Mouse (Mus musculus) lung, postnatal 25 days (tissue): ENCODE measurements around the gene Col4a1.

Experiments used
- DNase-seq: peaks from one replicate; pipeline ENCODE4 v3.0.0; 2022; ENCODE audit warnings: low spot score

The Col4a1 gene

GRCm38 (mm10) chr8:11227421-11227820 lies 85.2 kb downstream of the Col4a1 start:
- no peak for DNase-seq

- DNase-seq = peak; percentile 46
Observed at GRCm38 (mm10) chr8:11225577-11226434, 86.8 kb downstream of the Col4a1 start.

DNA sequence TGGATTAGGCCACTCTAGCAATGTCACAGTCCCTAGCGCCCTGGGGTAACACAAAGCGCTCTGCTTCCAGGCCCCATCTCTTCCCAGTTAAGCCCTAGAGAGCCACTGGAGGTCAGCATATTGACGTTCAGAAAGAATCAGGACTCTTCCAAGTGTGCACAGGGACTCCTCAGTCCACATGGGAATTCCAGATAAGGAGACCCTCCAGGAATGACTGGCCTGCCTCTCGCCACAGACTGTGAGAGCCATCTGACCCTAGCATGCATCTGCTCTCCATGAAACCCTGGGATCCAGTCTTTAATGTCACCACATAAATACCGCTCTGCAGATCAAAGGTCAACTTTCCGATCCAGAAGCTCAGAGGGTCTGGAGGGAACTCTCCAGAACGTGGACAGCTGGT lies 88.4 kb downstream of the Col4a1 start:
- DNase-seq = no peak

DNA sequence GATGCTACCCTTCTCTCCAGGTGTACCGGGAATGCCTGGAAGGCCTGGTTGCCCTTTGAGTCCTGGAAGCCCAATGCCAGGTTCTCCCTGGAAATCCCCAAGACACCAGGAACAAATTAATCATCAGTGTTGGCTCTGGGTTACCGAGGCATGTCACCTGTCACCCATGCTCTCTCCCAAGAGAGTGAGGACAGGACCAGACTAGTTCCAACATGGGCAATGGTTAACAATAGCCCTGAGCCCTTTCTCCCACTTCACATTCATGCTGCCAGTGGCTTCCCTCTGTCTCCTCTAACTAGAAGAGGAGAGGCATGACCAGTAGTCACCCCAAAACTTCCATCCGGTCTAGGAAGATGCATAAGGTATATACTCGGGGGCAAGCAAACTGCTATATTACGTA lies 91.3 kb downstream of the Col4a1 start:
- no peak for DNase-seq

GRCm38 (mm10) chr8:11219282-11219681 lies 93.3 kb downstream of the Col4a1 start:
- peak; percentile 32 for DNase-seq

DNA sequence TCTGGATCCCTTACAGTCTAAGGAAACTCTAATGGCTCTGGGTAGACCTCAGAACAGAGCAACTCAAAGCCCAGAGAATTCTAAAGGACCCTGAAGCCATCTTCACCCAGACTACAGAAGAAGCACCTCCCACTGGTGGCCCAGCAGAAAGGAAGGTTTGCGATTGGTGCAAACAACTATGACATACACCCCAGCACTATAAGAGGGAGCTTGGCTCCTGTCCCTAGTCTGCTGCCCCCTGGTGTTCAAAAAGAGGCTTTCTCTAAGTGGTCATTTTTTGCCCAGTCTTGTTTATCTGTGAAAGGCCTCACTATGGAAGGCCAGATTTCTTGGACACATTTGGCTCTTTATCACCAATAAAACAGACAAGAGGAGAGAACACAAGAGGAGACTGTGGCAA lies 97.4 kb downstream of the Col4a1 start:
- DNase-seq = peak; percentile 57

- no peak for DNase-seq
Observed at GRCm38 (mm10) chr8:11206509-11206908, 106.1 kb downstream of the Col4a1 start.

DNA sequence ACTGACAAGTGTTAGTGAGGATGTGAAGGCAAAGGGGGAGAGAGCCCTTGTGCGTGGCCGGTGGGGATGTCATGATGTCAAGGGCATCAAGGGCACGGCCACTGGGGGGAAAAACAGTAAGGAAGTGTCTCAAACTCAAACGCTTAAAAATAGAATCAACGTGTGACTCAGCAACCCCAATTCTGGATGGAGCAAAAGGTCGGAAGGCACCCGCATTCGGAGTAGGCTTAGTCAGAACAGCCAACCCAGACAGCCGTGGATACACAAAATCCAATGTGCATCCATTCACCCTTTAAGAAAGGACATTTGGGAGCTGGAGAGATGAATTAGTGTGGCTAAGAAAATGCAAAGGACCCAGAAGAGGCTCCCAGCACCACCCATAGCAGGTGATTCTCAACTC lies 107.1 kb downstream of the Col4a1 start:
- no peak for DNase-seq

DNA sequence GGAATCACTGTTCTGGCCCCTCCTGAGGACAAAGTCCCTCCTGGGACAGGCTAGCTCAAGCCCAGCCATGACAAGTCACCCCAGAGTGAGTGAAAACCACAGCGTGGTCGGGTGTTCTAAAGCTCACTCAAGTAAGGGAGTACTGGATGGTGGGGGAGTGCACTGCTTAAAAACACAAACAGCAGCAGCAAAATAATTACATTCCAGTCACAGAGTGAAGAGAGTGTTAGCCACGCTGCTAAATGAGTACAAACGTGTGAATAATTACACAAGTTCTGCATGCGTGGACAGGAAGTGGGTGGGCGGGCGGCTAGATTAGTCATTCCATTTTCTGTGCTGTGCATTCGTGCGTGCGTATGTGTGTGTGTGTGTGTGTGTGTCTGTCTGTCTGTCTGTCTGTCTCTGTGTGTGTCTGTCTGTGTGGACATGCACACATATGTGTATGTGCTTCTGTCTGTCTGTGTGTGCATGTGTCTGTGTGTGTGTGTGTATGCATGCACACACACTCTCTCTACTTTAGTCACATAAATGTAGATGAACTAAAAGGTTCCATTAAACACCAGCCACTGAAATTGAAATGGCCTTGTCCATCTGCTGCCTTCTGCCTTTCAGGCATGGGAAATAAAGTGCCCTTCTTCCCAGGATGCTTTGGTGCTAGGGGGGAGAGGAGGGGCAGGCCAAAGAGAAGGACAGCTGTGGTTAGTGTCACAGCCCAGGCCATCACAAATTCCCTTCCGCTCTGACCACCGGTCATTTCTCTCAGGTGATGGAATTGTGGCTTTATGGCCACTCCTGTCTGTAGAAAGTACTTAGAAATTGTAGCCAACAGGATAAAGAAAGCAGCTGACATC lies 109.1 kb downstream of the Col4a1 start:
- DNase-seq = no peak

- no peak for DNase-seq
Observed at GRCm38 (mm10) chr8:11198650-11199049, 114.0 kb downstream of the Col4a1 start.

DNA sequence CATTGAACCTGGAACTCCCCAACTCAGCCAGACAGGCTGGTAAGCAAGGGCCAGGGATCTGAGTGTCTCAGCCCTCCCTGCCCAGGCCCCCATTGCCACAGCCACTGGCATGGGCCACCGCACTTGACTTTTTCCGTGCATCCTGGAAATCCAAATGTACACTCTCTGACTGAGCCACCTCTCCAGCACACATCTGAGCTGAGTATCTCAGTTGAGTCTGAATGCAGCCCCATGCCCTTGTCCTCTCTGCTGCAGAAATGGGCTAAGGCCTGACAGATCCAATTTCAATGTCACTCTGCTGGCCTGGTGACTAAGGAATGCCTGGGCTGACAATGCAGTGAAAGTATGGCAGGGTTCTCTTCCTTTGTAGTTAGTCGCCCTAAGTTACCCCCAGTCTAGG lies 114.6 kb downstream of the Col4a1 start:
- no peak for DNase-seq

DNA sequence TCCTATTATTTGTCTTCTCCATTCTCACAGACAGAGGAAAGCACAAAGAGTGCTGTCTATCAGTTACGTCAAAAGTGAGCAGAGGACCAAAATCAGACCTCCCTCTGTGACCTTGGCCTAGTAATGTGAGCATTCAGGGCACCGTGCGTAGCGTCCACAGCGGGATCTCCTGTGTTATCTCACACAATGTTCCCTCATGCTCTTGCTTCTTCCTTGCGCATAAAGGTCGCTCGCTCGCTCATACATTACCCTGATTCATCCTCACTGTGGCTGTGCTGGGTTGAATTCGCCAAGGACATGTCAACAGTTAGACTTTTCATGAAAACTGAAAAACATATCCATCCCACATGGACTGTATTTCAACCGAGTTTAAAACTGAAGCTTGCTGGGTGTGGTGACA lies 115.4 kb downstream of the Col4a1 start:
- no peak for DNase-seq

DNA sequence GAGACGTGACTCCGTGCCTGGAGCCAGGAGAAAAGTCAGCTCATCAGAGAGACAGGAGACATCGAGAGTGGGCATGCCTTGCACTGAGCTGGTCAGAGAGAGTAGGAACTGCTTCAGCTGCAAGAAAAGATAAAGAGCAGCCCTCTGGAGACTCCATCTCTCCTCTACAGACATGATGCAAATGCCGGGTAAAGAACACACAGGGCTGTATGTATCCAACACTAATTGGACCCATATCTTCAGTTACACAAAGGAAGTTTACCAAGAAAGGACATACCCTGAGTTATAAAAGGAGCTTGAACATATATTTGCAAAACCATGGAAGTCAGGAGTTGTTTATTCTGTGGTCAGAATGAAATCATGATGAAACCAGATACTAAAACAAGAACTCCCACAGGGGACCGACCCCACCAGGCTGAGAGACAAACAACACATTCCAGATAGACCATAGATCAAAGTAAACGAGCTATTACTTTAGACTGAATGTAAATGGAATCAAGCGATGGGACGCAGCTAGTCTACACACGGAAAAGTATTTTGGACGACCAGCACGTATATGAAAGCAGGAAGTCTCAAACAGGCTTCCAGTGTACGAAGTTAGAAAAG lies 119.8 kb downstream of the Col4a1 start:
- DNase-seq = no peak

GRCm38 (mm10) chr8:11187581-11188271 lies 124.9 kb downstream of the Col4a1 start:
- peak; percentile 58 for DNase-seq

GRCm38 (mm10) chr8:11186456-11186855 lies 126.2 kb downstream of the Col4a1 start:
- no peak for DNase-seq

GRCm38 (mm10) chr8:11185672-11186071 lies 127.0 kb downstream of the Col4a1 start:
- DNase-seq = no peak

GRCm38 (mm10) chr8:11183611-11184031 lies 129.0 kb downstream of the Col4a1 start:
- peak; percentile 62 for DNase-seq

- DNase-seq = no peak
Observed at GRCm38 (mm10) chr8:11182606-11183005, 130.0 kb downstream of the Col4a1 start.

GRCm38 (mm10) chr8:11182148-11182484 lies 130.5 kb downstream of the Col4a1 start:
- DNase-seq = no peak

- DNase-seq = peak; percentile 22
Observed at GRCm38 (mm10) chr8:11181420-11182147, 131.0 kb downstream of the Col4a1 start.

GRCm38 (mm10) chr8:11179869-11180268 lies 132.8 kb downstream of the Col4a1 start:
- no peak for DNase-seq
